Mouse (Mus musculus): ENCODE measurements around the gene Gm47289.

The Gm47289 gene

GRCm38 (mm10) chr9:119156278-119157201 is 2.4 kb upstream of the Gm47289 start, which contains the start of gene Acaa1b:
Gene Acaa1b, minus strand, starts transcription at chr9:119157093.
- DNase-seq (ENCODE audit: low spot score in 2 of 2): peak; percentile 78 to 87

- DNase-seq (ENCODE audit: low spot score in 2 of 2): peak; percentile 60 to 71
These were observed 1.7 kb downstream of the Gm47289 start for GRCm38 (mm10) chr9:119160689-119161088.

GRCm38 (mm10) chr9:119164743-119165142 is 5.8 kb downstream of the Gm47289 start:
- peak; percentile 51 to 53 for DNase-seq (ENCODE audit: low spot score in 2 of 2)

- DNase-seq (ENCODE audit: low spot score in 2 of 2): peak in 1 of 2 experiments; percentile 56
These were observed 6.6 kb downstream of the Gm47289 start for GRCm38 (mm10) chr9:119165548-119165947.

GRCm38 (mm10) chr9:119167608-119168007 is 8.6 kb downstream of the Gm47289 start:
- DNase-seq (ENCODE audit: low spot score in 2 of 2): no peak

GRCm38 (mm10) chr9:119179292-119179691 is 20.3 kb downstream of the Gm47289 start:
- no peak for DNase-seq (ENCODE audit: low spot score in 2 of 2)

GRCm38 (mm10) chr9:119181241-119181728 is 22.3 kb downstream of the Gm47289 start:
- peak in 1 of 2 experiments; percentile 33 for DNase-seq (ENCODE audit: low spot score in 2 of 2)

- DNase-seq (ENCODE audit: low spot score in 2 of 2): peak; percentile 67 to 73
These were observed 33.4 kb downstream of the Gm47289 start for GRCm38 (mm10) chr9:119192202-119192990.

GRCm38 (mm10) chr9:119199151-119199861 is 40.3 kb downstream of the Gm47289 start:
- no peak for DNase-seq (ENCODE audit: low spot score in 2 of 2)

GRCm38 (mm10) chr9:119201653-119202052 is 42.7 kb downstream of the Gm47289 start:
- no peak for DNase-seq (ENCODE audit: low spot score in 2 of 2)

- no peak for DNase-seq (ENCODE audit: low spot score in 2 of 2)
These were observed 44.7 kb downstream of the Gm47289 start for GRCm38 (mm10) chr9:119203617-119204016.

- no peak for DNase-seq (ENCODE audit: low spot score in 2 of 2)
These were observed 46.8 kb downstream of the Gm47289 start for GRCm38 (mm10) chr9:119205756-119206155.

- DNase-seq (ENCODE audit: low spot score in 2 of 2): no peak
These were observed 47.7 kb downstream of the Gm47289 start for GRCm38 (mm10) chr9:119206666-119207065.

- DNase-seq (ENCODE audit: low spot score in 2 of 2): no peak
These were observed 48.2 kb downstream of the Gm47289 start for GRCm38 (mm10) chr9:119207113-119207512.

GRCm38 (mm10) chr9:119208998-119209397 is 50.0 kb downstream of the Gm47289 start, which contains the start of gene Slc22a13:
Gene Slc22a13, minus strand, starts transcription at chr9:119209098.
- no peak for DNase-seq (ENCODE audit: low spot score in 2 of 2)

All from urinary bladder, adult 18-20 months (tissue).